In the genomic region with DNA sequence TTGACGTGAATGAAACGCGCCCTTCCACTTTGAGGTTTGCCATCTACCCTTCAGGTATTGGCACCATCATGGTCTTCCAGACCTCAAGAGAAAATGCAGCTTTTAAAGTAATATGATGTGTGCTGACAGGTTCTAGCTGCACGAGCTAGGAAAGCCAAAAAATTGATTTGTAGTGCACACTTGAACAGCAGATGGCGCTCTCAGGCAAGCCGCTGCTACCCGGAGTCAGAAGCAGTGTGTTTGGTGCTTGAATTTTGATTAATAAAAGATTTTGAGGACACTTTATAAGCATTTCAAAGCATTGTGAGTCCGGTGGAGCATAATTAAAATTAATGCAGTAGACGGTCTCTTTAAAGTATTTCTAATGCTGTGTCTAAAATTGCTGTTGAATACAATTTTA, we compare ENCODE assay signal across 9 mouse cellular contexts. TPM values are rescaled to one million over a fixed set of nuclear protein-coding genes. Genes with fewer than 3 reads are reported as not detected.
DNase-seq lines count a peak whose midpoint lies in the region; ATAC-seq and TF ChIP-seq lines count a peak whose summit lies in the region.
"Had no signal": no experiment of that assay in that cellular context is flagged by ENCODE, and none has a peak within 500 bp of the region (broad histone marks: within the 10 kb centered on the region; RNA-seq: fewer than 3 reads in every experiment).

No protein-coding gene starts in this region.

- peak overlapping the region; percentile 22; the same call in 1 of the 2 replicates for H3K4me3 ChIP-seq in testis, adult 2 months (ENCODE audit: control insufficient read depth, low read depth, low read length)
- no peak overlapping the region for H3K4me3 ChIP-seq in bone marrow, adult 2 months (replicated peaks; ENCODE audit: control insufficient read depth, low read depth, low read length)
- no peak overlapping the region for H3K4me3 ChIP-seq in embryonic facial prominence, embryonic 11.5 days (ENCODE audit: low read depth, low read length)
- H3K4me3 ChIP-seq in hindbrain, embryonic 13.5 days = no peak overlapping the region
- H3K4me3 ChIP-seq: megakaryocyte, embryonic 14.5 days had no signal

- DNase-seq in testis, postnatal 14 days (ENCODE audit: low spot score) = no peak
- DNase-seq in embryonic facial prominence, embryonic 11.5 days (ENCODE audit: low spot score) = peak; percentile 77
- peak; percentile 72 for DNase-seq in left cerebral cortex, postnatal 4 days
- peak; percentile 68 for DNase-seq in neural tube, embryonic 10.5 days (ENCODE audit: extremely low spot score, low spot score)
- peak; percentile 51 for DNase-seq in thymus, postnatal 25 days

- ATAC-seq in embryonic facial prominence, embryonic 11.5 days (replicated peaks; ENCODE audit: insufficient number of reproducible peaks, low FRiP score, low TSS enrichment, low read depth) = no peak
- ATAC-seq in hindbrain, embryonic 13.5 days (ENCODE audit: low FRiP score) = peak; percentile 7; the same call in 1 of the 2 replicates

- TF ChIP-seq POLR2A in testis, adult 2 months (IDR thresholded peaks at IDR 0.05; ENCODE audit: control insufficient read depth, low read depth, low read length) = no peak
- TF ChIP-seq POLR2A in bone marrow, adult 2 months (IDR thresholded peaks at IDR 0.05; ENCODE audit: borderline replicate concordance, control insufficient read depth, low read depth, low read length) = no peak

- H3K9ac ChIP-seq in embryonic facial prominence, embryonic 11.5 days (replicated peaks; ENCODE audit: low read length) = no peak overlapping the region
- H3K9ac ChIP-seq in hindbrain, embryonic 13.5 days = no peak overlapping the region

- TF ChIP-seq CTCF in testis, adult 2 months (IDR thresholded peaks at IDR 0.05; ENCODE audit: control insufficient read depth, insufficient read depth, insufficient replicate concordance, low read depth, low read length) = peak; percentile 69; the same call in 1 of the 2 replicates
- peak; percentile 77 for TF ChIP-seq CTCF in bone marrow, adult 2 months (IDR thresholded peaks at IDR 0.05; ENCODE audit: control insufficient read depth, insufficient read depth, low read length)

- 5% methylated on average over 9 of the region's 9 CpGs for WGBS in bone marrow, adult 2 months
- WGBS in embryonic facial prominence, embryonic 11.5 days = 6% methylated on average over 9 of the region's 9 CpGs
- 5% methylated on average over 9 of the region's 9 CpGs for WGBS in hindbrain, embryonic 13.5 days

- H3K27ac ChIP-seq in testis, adult 2 months (ENCODE audit: control insufficient read depth, insufficient read depth, low read depth, low read length) = no peak overlapping the region
- H3K27ac ChIP-seq in bone marrow, adult 2 months (ENCODE audit: control insufficient read depth, insufficient read depth, low read depth, low read length, poor library complexity) = no peak overlapping the region
- no peak overlapping the region for H3K27ac ChIP-seq in embryonic facial prominence, embryonic 11.5 days (replicated peaks; ENCODE audit: low read depth, low read length)
- no peak overlapping the region for H3K27ac ChIP-seq in hindbrain, embryonic 13.5 days

- no peaks in the 10 kb centered on the region for H3K36me3 ChIP-seq in testis, adult 2 months (ENCODE audit: control insufficient read depth, insufficient read depth, low read length)
- H3K36me3 ChIP-seq in embryonic facial prominence, embryonic 11.5 days (replicated peaks; ENCODE audit: control insufficient read depth, insufficient read depth, low read depth, low read length) = no peaks in the 10 kb centered on the region
- H3K36me3 ChIP-seq in hindbrain, embryonic 13.5 days = no peaks in the 10 kb centered on the region

- no peak overlapping the region for H3K4me2 ChIP-seq in embryonic facial prominence, embryonic 11.5 days (ENCODE audit: low read depth, low read length)
- H3K4me2 ChIP-seq in hindbrain, embryonic 13.5 days = no peak overlapping the region

- no peaks in the 10 kb centered on the region for H3K9me3 ChIP-seq in embryonic facial prominence, embryonic 11.5 days (replicated peaks; ENCODE audit: control insufficient read depth, low read length)
- no peaks in the 10 kb centered on the region for H3K9me3 ChIP-seq in hindbrain, embryonic 13.5 days

- H3K4me1 ChIP-seq in testis, adult 2 months (ENCODE audit: control insufficient read depth, insufficient read depth, low read length) = peaks cover 2% of the 10 kb centered on the region; the same call in 1 of the 2 replicates
- no peaks in the 10 kb centered on the region for H3K4me1 ChIP-seq in bone marrow, adult 2 months (ENCODE audit: control insufficient read depth, insufficient read depth, low read length)
- no peaks in the 10 kb centered on the region for H3K4me1 ChIP-seq in embryonic facial prominence, embryonic 11.5 days (ENCODE audit: control insufficient read depth, insufficient read depth, low read length)
- peaks cover 8% of the 10 kb centered on the region for H3K4me1 ChIP-seq in hindbrain, embryonic 13.5 days (replicated peaks)

- intact Hi-C loops in left cerebral cortex, postnatal 4 days (cut with DNase I) = loop anchor here (2.0 to 10.0 kb wide), 3 partner anchors 101 to 1933 kb away; no protein-coding TSS in a partner anchor

- no peaks in the 10 kb centered on the region for H3K27me3 ChIP-seq in testis, adult 2 months (ENCODE audit: control insufficient read depth, insufficient read depth, low read length)
- no peaks in the 10 kb centered on the region for H3K27me3 ChIP-seq in embryonic facial prominence, embryonic 11.5 days (ENCODE audit: control insufficient read depth, insufficient read depth, low read length)
- H3K27me3 ChIP-seq in hindbrain, embryonic 13.5 days = no peaks in the 10 kb centered on the region
- H3K27me3 ChIP-seq: megakaryocyte, embryonic 14.5 days had no signal

RNA-seq across cellular contexts. Expression of a gene that starts 16.4 kb away (rescaled TPM):
- 371 and 389 TPM in 2 replicates for polyA plus RNA-seq in testis, adult 2 months (2012; rRNA removed)
- not detected in 2 replicates for polyA plus RNA-seq in bone marrow, adult 2 months (2011; ENCODE audit: insufficient read depth, insufficient read length, low replicate concordance, missing spikeins)
- 0.31 TPM in 1 of 2 replicates, not detected in the other for polyA plus RNA-seq in embryonic facial prominence, embryonic 11.5 days (2014; fragmentation: Nextera tagmentation; extraction: Ambion mirVana)
- polyA plus RNA-seq in hindbrain, embryonic 13.5 days (2015; fragmentation: Nextera tagmentation; extraction: Ambion mirVana) = 0.12 and 0.14 TPM in 2 replicates
- total RNA-seq in left cerebral cortex, postnatal 4 days (2021) = under 1 TPM in 1 of 2 experiments, not detected in 1; 0.38 TPM

RNA-seq across cellular contexts. Expression of a gene that starts 54.5 kb away (rescaled TPM):
- polyA plus RNA-seq in testis, adult 2 months (2012; rRNA removed) = 18.5 and 19.5 TPM in 2 replicates
- 0.80 TPM in 1 of 2 replicates, not detected in the other for polyA plus RNA-seq in bone marrow, adult 2 months (2011; ENCODE audit: insufficient read depth, insufficient read length, low replicate concordance, missing spikeins)
- 5.1 and 6.2 TPM in 2 replicates for polyA plus RNA-seq in embryonic facial prominence, embryonic 11.5 days (2014; fragmentation: Nextera tagmentation; extraction: Ambion mirVana)
- 2.0 and 2.6 TPM in 2 replicates for polyA plus RNA-seq in hindbrain, embryonic 13.5 days (2015; fragmentation: Nextera tagmentation; extraction: Ambion mirVana)
- total RNA-seq in left cerebral cortex, postnatal 4 days (2021) = 10 to 100 TPM in 1 of 2 experiments, 1 to 10 TPM in 1; 9.1 to 11.1 TPM

Comparison
In these comparisons a context has a peak if more than half of its experiments do, and no peak if none do; other contexts are left out.
1. RNA of a gene that starts 16.4 kb away (polyA plus RNA-seq): 371 to 389 TPM in testis, adult 2 months; 0.12 to 0.14 TPM in hindbrain, embryonic 13.5 days, 0.31 TPM in embryonic facial prominence, embryonic 11.5 days and not detected in bone marrow, adult 2 months; every median in the first group is over 100 times any median in the second.